Mouse (Mus musculus): Measurements from ENCODE around the gene Trim66.
A peak's percentile ranks its signal among the peaks of the same experiment; 100 is the strongest.

The Trim66 gene

DNA sequence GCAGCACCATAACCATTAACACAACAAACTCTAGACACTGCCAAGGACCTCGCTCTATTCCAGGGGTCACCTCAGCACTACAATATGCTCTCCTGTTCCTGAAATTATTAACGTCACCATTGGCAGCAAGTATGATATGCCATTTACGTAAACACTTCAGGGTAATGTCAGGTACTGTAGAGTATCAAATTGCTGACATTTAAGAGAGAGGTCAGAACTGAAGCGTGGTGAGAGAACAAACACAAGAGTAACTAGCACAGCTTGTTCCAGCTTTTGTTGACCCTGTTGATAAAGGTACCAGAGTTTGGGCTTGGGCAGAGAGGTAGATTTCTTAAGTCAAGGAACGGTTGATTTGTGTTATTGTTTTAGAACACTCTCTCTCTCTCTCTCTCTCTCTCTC, 65.2 kb downstream of the Trim66 start:
- peak; percentile 76 for DNase-seq

DNA sequence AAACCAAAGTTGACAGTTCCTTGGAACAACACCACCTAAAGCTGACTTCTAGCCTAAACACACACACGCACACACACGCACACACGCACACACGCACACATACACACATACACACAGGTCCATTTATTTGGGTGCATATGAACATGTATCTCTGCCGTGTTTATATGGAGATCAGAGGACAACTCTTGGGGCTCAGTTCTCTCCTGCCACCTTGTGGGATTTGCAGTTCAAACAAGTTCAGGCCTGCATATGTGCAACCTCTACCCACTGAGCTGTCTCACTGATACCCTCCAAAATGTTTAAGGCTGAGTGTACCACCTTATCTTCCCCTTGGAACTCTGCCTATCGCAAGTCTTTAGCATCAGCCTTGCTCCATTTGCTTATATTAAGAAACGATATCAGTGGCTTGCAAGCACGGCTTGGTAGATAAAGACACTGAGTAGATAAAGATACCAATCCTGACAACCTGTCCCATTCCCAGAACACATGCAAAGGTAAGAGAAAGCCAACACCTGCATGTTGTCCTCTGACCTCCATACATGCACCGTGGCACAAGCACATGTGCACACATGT, 67.2 kb downstream of the Trim66 start:
- no peak for DNase-seq

DNA sequence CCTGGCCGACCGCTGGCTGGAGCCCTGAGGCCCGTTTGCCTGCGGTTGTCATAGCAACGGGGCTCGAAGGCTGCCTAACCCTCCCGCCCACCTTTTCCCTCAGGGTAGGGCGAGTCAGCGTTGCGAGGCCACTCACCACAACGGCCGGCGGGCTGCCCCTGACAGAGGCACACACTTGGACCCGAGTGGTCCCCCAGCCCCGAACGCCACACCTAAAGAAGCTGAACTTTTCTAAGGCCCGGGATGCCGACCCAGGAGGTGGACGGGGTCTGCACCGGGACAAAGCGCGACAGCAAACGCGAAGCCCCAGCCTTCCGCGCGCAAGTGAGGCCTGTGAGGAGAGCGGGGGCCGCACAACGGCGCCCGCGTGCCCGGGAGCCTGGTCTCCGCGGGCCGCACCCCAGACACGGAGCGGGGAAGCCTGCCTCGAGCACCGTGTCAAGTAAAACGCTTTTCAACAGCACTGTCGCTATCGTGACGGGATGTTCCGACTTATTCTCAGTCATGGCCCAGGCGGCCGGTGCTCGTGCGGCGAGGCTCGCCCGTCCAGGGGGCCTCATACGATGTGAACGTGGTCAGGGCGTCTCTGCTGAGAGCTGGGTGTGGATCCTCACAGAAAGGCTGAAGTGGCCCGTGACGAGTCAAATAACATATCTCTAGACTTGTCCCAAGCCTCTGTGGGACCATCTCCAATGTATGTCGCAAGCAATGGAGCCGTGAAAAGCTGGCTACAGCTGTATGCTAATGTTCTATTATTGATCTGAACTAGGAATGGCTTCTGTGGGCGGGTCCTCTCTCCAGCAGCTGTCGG, 68.9 kb downstream of the Trim66 start, which contains the start of gene Stk33:
Gene Stk33 (minus strand): TSS at position 301 of the 811 bp plus-strand sequence.
- DNase-seq = peak; percentile 71

DNA sequence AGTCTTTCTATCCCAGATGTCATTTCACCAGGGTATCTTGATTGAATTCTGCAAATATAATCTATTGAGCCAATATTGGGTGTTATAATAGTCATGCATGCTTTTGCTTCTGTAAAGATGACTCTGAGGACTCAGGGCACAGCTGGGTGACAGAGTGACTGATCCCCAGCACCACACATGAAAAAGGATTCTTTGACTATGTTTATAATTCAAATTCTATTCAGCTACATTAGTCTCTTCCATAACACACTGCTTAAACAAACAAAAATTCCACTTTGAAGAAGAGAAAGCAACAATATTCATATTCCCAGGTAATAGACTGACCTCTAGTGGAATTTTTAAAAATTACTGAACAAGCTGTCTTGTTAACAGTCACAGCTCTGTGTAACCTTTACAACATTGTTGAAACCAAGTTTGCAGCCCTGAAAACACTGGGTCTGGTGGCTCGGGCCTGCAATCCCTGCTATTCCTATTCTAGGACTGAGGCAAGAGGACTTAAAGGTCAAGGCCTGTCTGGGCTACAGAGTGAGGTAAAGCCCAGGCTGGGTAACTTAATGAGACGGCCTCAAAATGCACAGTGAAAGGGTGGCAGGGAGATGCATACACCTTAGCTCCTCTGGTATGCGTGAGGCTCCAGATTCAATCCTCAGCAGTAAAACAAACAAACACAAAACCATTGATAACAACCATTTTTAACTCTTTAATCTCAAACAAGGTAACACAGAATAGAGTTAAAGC, 83.3 kb downstream of the Trim66 start:
- no peak for DNase-seq

DNA sequence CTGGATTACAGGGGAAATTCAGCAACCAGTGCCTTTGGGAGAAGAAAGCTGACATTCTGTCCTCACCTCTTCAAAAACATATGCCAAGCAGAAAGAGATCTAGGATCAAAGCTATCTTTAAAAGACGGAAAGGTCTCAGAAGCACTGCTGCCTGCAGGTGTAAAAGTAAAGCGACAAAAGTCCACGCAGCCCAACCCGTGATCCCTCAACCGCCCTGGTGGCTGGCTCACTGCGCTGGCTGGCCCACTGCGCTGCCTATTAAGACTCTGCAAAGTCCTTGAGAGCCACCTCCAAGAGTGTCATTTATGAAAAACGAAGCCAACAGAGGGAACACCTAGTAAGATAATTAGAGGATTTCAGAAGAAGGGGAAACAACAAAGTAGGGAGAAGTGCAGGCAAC, 85.1 kb downstream of the Trim66 start:
- no peak for DNase-seq

DNA sequence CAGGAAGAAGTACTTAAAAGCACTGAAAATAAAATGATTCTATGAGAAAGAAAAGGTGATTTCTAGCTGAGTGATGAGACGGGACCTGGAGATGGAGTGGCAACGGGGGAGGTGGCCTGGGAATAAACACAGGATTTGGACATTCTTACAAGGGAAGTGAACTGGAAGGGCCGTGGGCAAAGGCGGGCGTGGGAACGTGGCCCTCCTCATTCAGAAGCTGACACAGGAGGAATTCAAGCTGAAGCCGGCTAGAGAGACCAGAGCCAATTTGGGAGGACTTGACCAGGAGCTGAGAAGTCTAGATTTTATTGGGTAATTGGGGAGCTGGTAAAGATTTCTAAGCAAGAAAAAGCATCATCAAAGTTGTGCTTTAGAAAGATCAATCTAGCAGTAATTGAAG, 102.4 kb downstream of the Trim66 start:
- no peak for DNase-seq

DNA sequence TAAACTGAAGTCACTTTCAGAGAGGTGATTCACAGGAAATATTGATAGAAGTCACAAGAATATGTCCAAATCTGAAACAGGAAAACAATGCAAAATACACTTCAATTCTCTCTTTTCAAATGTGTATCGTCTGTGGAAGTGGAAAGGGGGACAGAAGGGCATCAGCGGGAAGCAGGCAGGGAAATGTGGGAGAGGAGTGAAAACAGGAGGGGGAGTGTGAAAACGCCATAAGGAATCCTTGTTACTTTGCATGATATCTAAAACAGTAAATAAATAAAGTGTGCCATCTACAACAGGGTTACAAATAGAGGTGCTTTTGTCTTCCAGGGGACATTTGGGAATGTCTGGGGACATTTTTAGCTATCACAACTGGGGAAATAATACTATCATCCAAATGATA, 108.6 kb downstream of the Trim66 start:
- DNase-seq = no peak
